Mouse (Mus musculus) urinary bladder, adult 2 months (tissue): ENCODE data around the gene Exoc6b. TPM values are rescaled to one million over a fixed set of nuclear protein-coding genes. Genes with fewer than 3 reads are reported as not detected.
"Not testable (repeated sequence)": the region's sequence is repeated elsewhere in the genome, so short reads cannot be mapped to it uniquely, and the experiment has no call there.

Experiments used
- DNase-seq: peaks from one replicate; pipeline ENCODE4 v3.0.0; 2022; ENCODE audit warnings: low spot score
- polyA plus RNA-seq: library from polyadenylated mRNA; depleted of rRNA; stranded (reverse); fragments of >200 nt; gene quantifications from 2 replicates; pipeline ENCODE4 v1.2.3, GENCODE M21; 2012; rRNA removed

The Exoc6b gene
- polyA plus RNA-seq: 9.6 and 13.0 TPM in 2 replicates

DNA sequence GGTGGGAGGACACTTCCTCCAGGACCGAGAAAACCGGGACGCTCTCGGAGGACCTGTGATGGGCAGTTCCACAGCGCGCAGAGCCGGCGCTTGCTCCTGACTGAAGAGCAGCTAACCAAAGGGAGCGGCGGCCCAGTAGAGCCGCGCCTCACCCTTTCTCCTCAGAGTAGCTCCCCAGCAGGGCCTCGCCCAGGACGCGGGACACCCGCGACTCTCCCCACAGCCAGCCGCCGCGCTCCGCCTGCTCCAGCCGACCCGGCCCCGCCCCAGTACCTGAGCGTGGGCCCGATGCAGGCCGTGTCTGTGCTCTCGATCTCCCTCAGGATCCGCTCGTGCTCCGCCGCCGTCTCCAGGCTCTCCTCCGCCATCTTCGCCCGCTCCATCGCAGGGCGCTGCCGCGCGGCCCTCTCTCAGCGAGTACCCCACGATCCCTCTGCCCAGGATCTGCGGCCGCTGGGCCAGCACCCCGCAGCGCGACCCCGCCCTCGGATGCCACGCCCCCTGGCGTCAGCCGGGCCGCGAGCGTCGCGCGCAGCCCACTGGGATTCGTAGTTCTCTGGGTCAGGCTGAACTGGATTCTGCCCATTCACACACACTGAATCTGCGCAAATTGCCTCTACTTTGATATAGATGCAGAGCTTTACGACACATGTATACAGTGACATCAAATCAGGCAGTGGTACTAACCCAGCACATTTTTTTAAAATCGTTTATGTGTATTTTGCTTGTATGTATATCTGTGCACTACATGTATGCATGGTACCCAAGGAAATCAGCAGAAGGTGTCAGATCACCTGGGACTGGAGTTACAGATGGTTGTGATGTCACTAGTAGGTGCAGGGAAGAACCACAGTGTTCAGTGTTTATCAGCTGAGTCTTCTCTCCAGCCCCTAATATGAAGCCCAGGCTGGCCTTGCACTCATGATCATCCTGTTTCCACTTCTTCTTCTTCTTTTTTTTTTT, at the start of gene Exoc6b:
Gene Exoc6b (minus strand): TSS at position 491 of the 963 bp plus-strand sequence.
- peak; percentile 85 for DNase-seq

- not testable (repeated sequence) for DNase-seq
These were observed 48.5 kb upstream of the Exoc6b start for GRCm38 (mm10) chr6:85117545-85118511.

GRCm38 (mm10) chr6:85105033-85105615, 35.8 kb upstream of the Exoc6b start:
- DNase-seq: no peak

DNA sequence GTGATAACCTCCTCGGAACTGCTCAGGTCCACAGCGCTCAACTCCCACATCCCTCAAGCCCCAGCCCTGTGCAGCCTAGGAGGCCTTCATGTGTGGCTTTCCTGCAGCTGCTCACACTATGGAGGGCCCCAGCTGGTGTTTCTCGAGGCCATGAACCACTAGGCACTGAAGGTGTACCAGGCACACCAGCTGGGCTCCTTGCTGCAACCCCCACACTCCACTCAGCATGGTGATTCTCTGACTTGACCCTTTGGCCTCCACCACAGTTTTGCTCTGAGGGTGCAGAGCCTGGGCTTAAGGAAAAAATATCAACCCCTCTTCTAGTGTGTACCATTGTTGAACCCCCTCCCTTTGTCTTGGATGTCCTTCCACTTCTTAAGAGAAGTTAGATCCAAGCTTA, 34.0 kb upstream of the Exoc6b start:
- no peak for DNase-seq

GRCm38 (mm10) chr6:85096441-85096840, 27.1 kb upstream of the Exoc6b start:
- DNase-seq: no peak

- no peak for DNase-seq
These were observed 18.1 kb upstream of the Exoc6b start for GRCm38 (mm10) chr6:85087425-85087824.

DNA sequence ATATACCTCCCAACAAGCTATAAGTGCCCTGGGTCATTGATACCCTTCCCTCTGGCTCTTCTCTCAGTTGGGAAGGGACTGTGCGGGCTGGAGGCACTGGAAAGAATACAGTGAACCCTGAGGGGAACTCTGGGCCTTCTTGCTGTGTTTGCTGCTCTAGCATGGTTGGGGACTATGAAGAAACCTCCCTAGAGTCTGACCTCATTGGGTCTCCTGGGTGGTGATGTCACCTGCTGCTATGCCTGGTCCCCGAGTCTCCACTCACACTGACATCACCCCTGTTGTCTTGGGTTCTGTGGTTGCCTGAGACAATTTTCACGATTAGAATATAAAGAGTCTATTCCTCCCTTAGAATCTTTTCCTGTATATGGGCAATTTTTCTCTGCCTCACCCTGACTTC, 17.3 kb upstream of the Exoc6b start:
- no peak for DNase-seq

GRCm38 (mm10) chr6:85076179-85076720, 6.9 kb upstream of the Exoc6b start:
- DNase-seq: not testable (repeated sequence)

DNA sequence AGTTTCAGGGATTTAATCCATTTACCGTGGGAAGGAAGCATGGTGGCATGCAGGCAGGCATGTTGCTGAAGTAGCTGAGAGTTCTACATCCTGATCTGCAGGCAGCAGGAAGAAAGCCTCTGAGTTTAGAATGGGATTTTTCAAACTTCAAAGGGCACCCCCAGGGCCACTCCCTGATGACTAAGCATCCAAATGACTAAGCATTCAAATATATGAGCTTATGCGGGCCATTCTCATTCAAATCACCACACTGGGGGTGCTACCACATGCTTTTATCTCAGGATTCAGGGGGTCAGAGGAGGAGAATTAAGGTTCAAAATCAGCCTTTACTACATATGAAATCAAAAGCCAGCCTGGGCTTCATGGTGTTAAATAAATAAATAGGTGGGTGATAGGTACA, 5.7 kb upstream of the Exoc6b start:
- no peak for DNase-seq

GRCm38 (mm10) chr6:85068322-85069022, 841 bp downstream of the Exoc6b start:
- DNase-seq: no peak

- no peak for DNase-seq
These were observed 11.7 kb downstream of the Exoc6b start for GRCm38 (mm10) chr6:85057641-85058040.

DNA sequence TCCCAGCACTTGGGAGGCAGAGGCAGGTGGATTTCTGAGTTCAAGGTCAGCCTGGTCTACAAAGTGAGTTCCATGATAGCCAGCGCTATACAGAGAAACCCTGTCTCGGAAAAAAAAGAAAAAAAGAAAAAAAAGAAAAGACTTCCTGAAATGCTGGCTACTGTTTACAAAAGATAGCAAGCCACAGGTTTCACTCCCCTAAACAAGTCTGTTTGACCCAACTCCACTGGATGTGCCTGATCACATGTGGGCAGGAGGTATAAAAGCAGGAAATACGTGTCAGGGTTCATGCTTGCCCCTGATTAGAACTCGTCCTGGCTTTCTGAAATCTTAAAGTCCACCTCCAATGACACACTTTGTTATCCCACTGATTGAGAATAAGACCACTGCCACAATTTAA, 18.2 kb downstream of the Exoc6b start:
- DNase-seq: no peak

- no peak for DNase-seq
These were observed 22.8 kb downstream of the Exoc6b start for GRCm38 (mm10) chr6:85046531-85046930.

DNA sequence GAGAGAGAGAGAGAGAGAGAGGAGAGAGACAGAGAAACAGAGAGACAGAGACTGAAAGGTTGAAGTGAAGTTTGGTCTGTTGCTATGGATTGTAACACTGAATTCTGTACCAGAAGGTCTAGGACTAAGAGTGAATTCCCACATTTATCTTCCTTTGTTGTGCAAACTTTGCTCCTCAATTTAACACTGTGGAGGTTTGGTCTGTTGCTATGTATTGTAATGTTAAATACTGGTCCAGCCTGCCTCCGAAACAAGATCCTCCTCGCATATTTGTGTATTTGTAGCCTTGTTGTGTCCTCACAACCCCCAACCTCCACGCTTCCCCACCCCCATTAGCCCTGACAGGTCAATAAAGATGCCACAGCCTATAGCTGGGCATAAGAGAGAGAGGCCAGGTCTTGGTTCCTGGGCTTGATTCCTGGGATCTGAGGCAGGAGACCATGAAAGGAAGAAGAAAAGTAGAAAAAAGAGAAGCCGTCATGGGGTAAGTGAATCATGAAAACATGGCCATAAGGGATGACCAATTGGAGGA, 24.6 kb downstream of the Exoc6b start:
- DNase-seq: no peak

- no peak for DNase-seq
These were observed 31.6 kb downstream of the Exoc6b start for GRCm38 (mm10) chr6:85037677-85038076.

GRCm38 (mm10) chr6:85029671-85030070, 39.6 kb downstream of the Exoc6b start:
- no peak for DNase-seq

- no peak for DNase-seq
These were observed 44.9 kb downstream of the Exoc6b start for GRCm38 (mm10) chr6:85024403-85024802.

DNA sequence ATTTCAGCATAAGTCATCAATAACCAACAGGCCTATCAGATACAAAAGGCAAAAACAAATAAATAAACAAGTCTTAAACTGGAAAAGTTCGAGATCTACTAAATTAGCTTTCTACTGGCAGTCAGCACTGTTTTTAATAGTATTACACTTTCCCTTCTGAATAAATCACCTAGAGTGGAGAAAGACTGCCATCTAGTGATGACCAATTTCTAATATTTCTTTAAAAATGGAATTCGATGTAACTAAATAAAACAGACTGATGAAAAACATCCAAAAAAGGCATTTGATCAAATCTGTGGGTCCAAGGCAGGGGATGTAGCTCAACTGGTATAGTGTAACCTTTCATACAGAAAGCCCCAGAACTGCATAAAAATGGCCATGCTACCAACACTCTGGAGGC, 52.3 kb downstream of the Exoc6b start:
- DNase-seq: no peak

GRCm38 (mm10) chr6:85013906-85014305, 55.4 kb downstream of the Exoc6b start:
- no peak for DNase-seq

GRCm38 (mm10) chr6:85010397-85010796, 58.9 kb downstream of the Exoc6b start:
- no peak for DNase-seq

DNA sequence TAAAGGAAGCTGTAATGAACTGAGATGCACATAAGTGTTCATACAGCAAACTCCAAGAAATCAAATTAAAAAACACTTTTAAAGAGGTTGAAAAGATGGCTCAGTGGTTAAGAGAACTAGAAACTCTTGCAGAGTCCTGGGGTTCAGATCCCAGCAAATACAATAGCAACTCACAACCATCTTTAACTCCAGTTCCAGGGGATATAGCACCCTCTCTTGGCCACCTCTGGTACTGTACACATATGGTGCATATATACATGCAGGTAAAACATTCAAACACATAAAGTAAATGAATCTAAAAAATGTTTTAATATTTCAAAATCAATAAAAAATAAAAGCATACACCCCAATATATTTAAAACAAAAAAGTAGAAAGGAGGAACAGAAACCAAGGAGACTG, 73.9 kb downstream of the Exoc6b start:
- no peak for DNase-seq
